Mouse (Mus musculus) megakaryocyte, embryonic 14.5 days (primary cell): ENCODE measurements around the gene Dcun1d4.

Experiments used
- FLI1 ChIP-seq: IDR thresholded peaks from 2 replicates; pipeline ENCODE4 v1.6.1; 2012; ENCODE audit warnings: low read length, inconsistent platforms, mixed read lengths
- GATA1 ChIP-seq: IDR thresholded peaks from 3 replicates; pipeline ENCODE4 v1.6.1; 2012; ENCODE audit warnings: mixed read lengths, low read length, inconsistent platforms, borderline replicate concordance

GRCm38 (mm10) chr5:73548237-73548636 lies 67.4 kb downstream of the Dcun1d4 start:
- TF ChIP-seq GATA1 (no peak), FLI1 (no peak)
